Mouse (Mus musculus): ENCODE data around the gene Gm10696.
"Not testable (repeated sequence)": the region's sequence is repeated elsewhere in the genome, so short reads cannot be mapped to it uniquely, and the experiment has no call there.

The Gm10696 gene

GRCm38 (mm10) chr3:94178093-94178492, at the start of gene Gm10696:
Gene Gm10696 (minus strand): TSS chr3:94178193.
- not testable (repeated sequence) for DNase-seq

- not testable (repeated sequence) for DNase-seq
Measured at GRCm38 (mm10) chr3:94196414-94196813, 18.4 kb upstream of the Gm10696 start, which contains the start of gene Gm5286. Gene Gm5286 (plus strand): TSS chr3:94196714.

DNA sequence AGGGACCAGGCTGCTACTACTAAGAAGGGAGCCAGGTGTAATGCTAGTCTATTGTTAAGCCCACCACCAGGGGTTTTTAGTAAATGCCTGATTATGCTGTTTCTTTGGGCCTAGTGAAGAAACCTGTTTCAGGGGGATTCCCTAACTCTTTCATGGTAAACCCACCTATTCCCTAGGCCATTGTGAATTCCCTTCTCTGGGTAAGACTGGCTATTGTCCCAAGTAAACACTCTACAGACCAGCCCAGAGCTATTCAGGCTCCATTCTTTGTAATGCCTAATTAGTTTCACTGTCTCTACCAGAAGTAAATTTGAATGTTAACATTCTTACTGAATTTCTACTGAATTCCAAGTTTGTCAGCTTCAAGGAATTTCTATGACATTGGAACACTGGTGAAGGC, 10.6 kb downstream of the Gm10696 start:
- not testable (repeated sequence) for DNase-seq
